ENCODE assay signal across 14 mouse cellular contexts in the genomic region with DNA sequence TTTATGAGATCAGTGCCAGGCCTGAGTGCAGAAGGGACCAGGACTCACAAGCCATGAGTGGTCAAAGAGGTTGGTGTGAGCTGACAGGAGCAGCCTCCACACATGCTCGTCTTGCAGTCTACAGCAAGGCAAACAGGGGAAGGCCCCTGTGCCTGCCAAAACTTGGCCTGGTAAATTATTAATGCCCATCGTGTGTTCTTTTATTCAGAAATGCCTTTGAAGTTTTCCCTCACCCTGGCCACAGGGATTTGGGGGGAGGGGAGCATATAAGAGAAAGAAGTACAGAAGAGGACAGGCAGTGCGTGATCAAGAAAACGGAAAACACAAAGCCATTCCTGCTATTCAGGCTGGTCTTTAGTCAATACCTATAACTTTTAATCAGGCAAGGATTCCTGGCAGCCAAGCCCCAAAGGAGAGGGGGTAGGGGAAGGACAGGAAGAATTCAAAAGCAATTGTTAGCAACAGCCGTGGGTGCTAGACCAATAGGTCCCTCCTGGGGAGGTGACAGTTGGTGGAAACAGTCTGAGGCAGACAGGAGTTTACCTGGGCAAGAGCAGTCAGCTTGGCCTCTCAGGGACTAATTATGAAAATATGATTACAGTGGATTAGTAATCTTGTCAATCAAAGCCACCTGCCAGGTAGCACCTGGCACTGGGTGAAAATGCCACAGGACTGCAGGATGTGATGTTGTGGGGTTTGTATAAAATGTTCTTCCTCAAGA.
A peak's percentile ranks its signal among the peaks of the same experiment; 100 is the strongest.
DNase-seq lines count a peak whose midpoint lies in the region; ATAC-seq and TF ChIP-seq lines count a peak whose summit lies in the region.
"Had no signal": no experiment of that assay in that cellular context is flagged by ENCODE, and none has a peak within 500 bp of the region (broad histone marks: within the 10 kb centered on the region; RNA-seq: fewer than 3 reads in every experiment).

No protein-coding gene starts in this region.

- TF ChIP-seq POLR2A in kidney, adult 2 months (IDR thresholded peaks at IDR 0.05; ENCODE audit: low read depth, low read length) = no peak

- peak; percentile 14 for DNase-seq in kidney, adult 2 months
- DNase-seq in kidney, postnatal 25 days = no peak
- no peak for DNase-seq in lung, adult 18-20 months
- DNase-seq in kidney, postnatal 14 days = peak; percentile 7
- no peak for DNase-seq in layer of hippocampus, postnatal 36 days
- DNase-seq: adrenal gland, adult 8-10 months; cerebellum, adult 9-11 months; lung, adult 2 months; right cerebral cortex, postnatal 25 days had no signal

- no peaks in the 10 kb centered on the region for H3K9me3 ChIP-seq in lung, embryonic 16.5 days (ENCODE audit: control insufficient read depth, low read length)
- no peaks in the 10 kb centered on the region for H3K9me3 ChIP-seq in midbrain, embryonic 16.5 days (replicated peaks; ENCODE audit: control insufficient read depth, low read length, poor library complexity, severe bottlenecking)
- H3K9me3 ChIP-seq: forebrain, embryonic 13.5 days; G1E had no signal

- H3K4me3 ChIP-seq in kidney, adult 2 months (ENCODE audit: insufficient read depth, low read depth, low read length) = no peak overlapping the region
- no peak overlapping the region for H3K4me3 ChIP-seq in lung, embryonic 16.5 days (ENCODE audit: low read length)
- H3K4me3 ChIP-seq in midbrain, embryonic 16.5 days (ENCODE audit: low read depth, low read length) = no peak overlapping the region
- H3K4me3 ChIP-seq: forebrain, embryonic 13.5 days had no signal

- no peak overlapping the region for H3K9ac ChIP-seq in lung, embryonic 16.5 days (ENCODE audit: low read length)
- no peak overlapping the region for H3K9ac ChIP-seq in midbrain, embryonic 16.5 days (ENCODE audit: low read depth, low read length)
- H3K9ac ChIP-seq: forebrain, embryonic 13.5 days had no signal

- ATAC-seq in lung, embryonic 16.5 days (ENCODE audit: low read depth) = peak; percentile 82
- ATAC-seq in midbrain, embryonic 16.5 days = peak; percentile 90
- ATAC-seq: forebrain, embryonic 13.5 days had no signal

- no peaks in the 10 kb centered on the region for H3K36me3 ChIP-seq in kidney, adult 2 months (ENCODE audit: control insufficient read depth, insufficient read depth, low read length)
- H3K36me3 ChIP-seq in lung, embryonic 16.5 days (ENCODE audit: control insufficient read depth, insufficient read depth, low read length) = no peaks in the 10 kb centered on the region
- no peaks in the 10 kb centered on the region for H3K36me3 ChIP-seq in midbrain, embryonic 16.5 days (ENCODE audit: control insufficient read depth, insufficient read depth, low read length)
- H3K36me3 ChIP-seq: G1E had no signal

- H3K27me3 ChIP-seq in kidney, adult 2 months (replicated peaks; ENCODE audit: control insufficient read depth, insufficient read depth, low read length) = no peaks in the 10 kb centered on the region
- no peaks in the 10 kb centered on the region for H3K27me3 ChIP-seq in lung, embryonic 16.5 days (ENCODE audit: control insufficient read depth, insufficient read depth, low read depth, low read length)
- H3K27me3 ChIP-seq in midbrain, embryonic 16.5 days (ENCODE audit: control insufficient read depth, insufficient read depth, low read depth, low read length) = no peaks in the 10 kb centered on the region
- H3K27me3 ChIP-seq: forebrain, embryonic 13.5 days had no signal

- no peak for TF ChIP-seq CTCF in kidney, adult 2 months (conservative IDR thresholded peaks at IDR 0.05; ENCODE audit: insufficient read depth, insufficient read length, low read depth, low read length)

- no peaks in the 10 kb centered on the region for H3K4me1 ChIP-seq in kidney, adult 2 months (ENCODE audit: control insufficient read depth, insufficient read depth, low read length)
- no peaks in the 10 kb centered on the region for H3K4me1 ChIP-seq in lung, embryonic 16.5 days (replicated peaks; ENCODE audit: control insufficient read depth, insufficient read depth, low read length)
- peaks cover 6% of the 10 kb centered on the region; the same call in 1 of the 2 replicates for H3K4me1 ChIP-seq in midbrain, embryonic 16.5 days (ENCODE audit: control insufficient read depth, insufficient read depth, low read length)
- H3K4me1 ChIP-seq: forebrain, embryonic 13.5 days had no signal

- H3K4me2 ChIP-seq in lung, embryonic 16.5 days (ENCODE audit: low read depth, low read length) = no peak overlapping the region
- no peak overlapping the region for H3K4me2 ChIP-seq in midbrain, embryonic 16.5 days (ENCODE audit: low read length)
- H3K4me2 ChIP-seq: forebrain, embryonic 13.5 days had no signal

- H3K27ac ChIP-seq in kidney, adult 2 months (ENCODE audit: insufficient read depth, low read depth, low read length) = no peak overlapping the region
- no peak overlapping the region for H3K27ac ChIP-seq in lung, embryonic 16.5 days (ENCODE audit: low read length)
- H3K27ac ChIP-seq in midbrain, embryonic 16.5 days (ENCODE audit: low read length) = no peak overlapping the region
- H3K27ac ChIP-seq: forebrain, embryonic 13.5 days; kidney, postnatal 0 days had no signal

- 26% methylated on average over 5 of the region's 5 CpGs for WGBS in kidney, adult 2 months
- WGBS in lung, embryonic 16.5 days = 35% methylated on average over 5 of the region's 5 CpGs
- WGBS in midbrain, embryonic 16.5 days = 23% methylated on average over 5 of the region's 5 CpGs

Comparison
In these comparisons a context has a peak if more than half of its experiments do, and no peak if none do; other contexts are left out.
1. DNase-seq: peak in kidney, adult 2 months (single experiment) and kidney, postnatal 14 days (single experiment); none in kidney, postnatal 25 days (0 of 2), lung, adult 18-20 months (0 of 2) and layer of hippocampus, postnatal 36 days (0 of 2).